Mouse (Mus musculus) common myeloid progenitor, adult 5-6 weeks (primary cell): ENCODE data around the gene Angptl8. TPM values are rescaled to one million over a fixed set of nuclear protein-coding genes. Genes with fewer than 3 reads are reported as not detected.

Experiments used
- ATAC-seq: replicated peaks from 2 replicates; pipeline ENCODE4 v1.8.0; 2016; ENCODE audit warnings: low read depth, mild to moderate bottlenecking, moderate TSS enrichment, inconsistent platforms; ENCODE audit not compliant: poor library complexity, severe bottlenecking
- total RNA-seq: library from RNA; stranded (forward); fragments of 200-1000, 187-1606 nt; gene quantifications from 2 replicates; pipeline ENCODE4 v1.2.3, GENCODE M21; 2017

Angptl8 gene
- total RNA-seq, 1 experiment from 2014 or later: not detected

- no peak; the same call in 1 of the 2 replicates for ATAC-seq
Measured at GRCm38 (mm10) chr9:21808561-21808960, 26.7 kb upstream of the Angptl8 start.

GRCm38 (mm10) chr9:21811170-21811569 lies 24.1 kb upstream of the Angptl8 start:
- peak; percentile 46 for ATAC-seq

GRCm38 (mm10) chr9:21816716-21817305 lies 18.5 kb upstream of the Angptl8 start:
- peak; percentile 70 for ATAC-seq

- no peak for ATAC-seq
Measured at GRCm38 (mm10) chr9:21818125-21818524, 17.2 kb upstream of the Angptl8 start.

GRCm38 (mm10) chr9:21818561-21818960 lies 16.7 kb upstream of the Angptl8 start:
- ATAC-seq: no peak

- no peak for ATAC-seq
Measured at GRCm38 (mm10) chr9:21819181-21819729, 16.1 kb upstream of the Angptl8 start.

- ATAC-seq: no peak
Measured at GRCm38 (mm10) chr9:21820183-21820582, 15.1 kb upstream of the Angptl8 start.

GRCm38 (mm10) chr9:21822686-21823085 lies 12.6 kb upstream of the Angptl8 start:
- no peak for ATAC-seq

GRCm38 (mm10) chr9:21823957-21824356 lies 11.4 kb upstream of the Angptl8 start:
- no peak for ATAC-seq

- ATAC-seq: no peak
Measured at GRCm38 (mm10) chr9:21824366-21824765, 10.9 kb upstream of the Angptl8 start.

- ATAC-seq: no peak
Measured at GRCm38 (mm10) chr9:21829834-21830460, 5.4 kb upstream of the Angptl8 start.

GRCm38 (mm10) chr9:21830461-21830850 lies 4.9 kb upstream of the Angptl8 start:
- ATAC-seq: no peak

GRCm38 (mm10) chr9:21830936-21831335 lies 4.4 kb upstream of the Angptl8 start:
- no peak for ATAC-seq

GRCm38 (mm10) chr9:21831558-21832240 lies 3.6 kb upstream of the Angptl8 start:
- no peak for ATAC-seq

GRCm38 (mm10) chr9:21837690-21838089 lies 2.4 kb downstream of the Angptl8 start:
- no peak for ATAC-seq

- peak; percentile 80 for ATAC-seq
Measured at GRCm38 (mm10) chr9:21840115-21840787, 4.9 kb downstream of the Angptl8 start.

- ATAC-seq: no peak
Measured at GRCm38 (mm10) chr9:21841340-21841739, 6.0 kb downstream of the Angptl8 start.

- ATAC-seq: no peak
Measured at GRCm38 (mm10) chr9:21842391-21842790, 7.1 kb downstream of the Angptl8 start.

GRCm38 (mm10) chr9:21843086-21843485 lies 7.8 kb downstream of the Angptl8 start:
- no peak for ATAC-seq

- ATAC-seq: no peak
Measured at GRCm38 (mm10) chr9:21845381-21846080, 10.2 kb downstream of the Angptl8 start.
